Mouse (Mus musculus): ENCODE data around the gene Maff. TPM values are rescaled to one million over a fixed set of nuclear protein-coding genes. Genes with fewer than 3 reads are reported as not detected.

Maff gene
- polyA plus RNA-seq, 1 experiment: 0.55 TPM

GRCm38 (mm10) chr15:79357036-79357911, 10.9 kb downstream of the Maff start:
- peak overlapping the region; percentile 23 for H3K4me3 ChIP-seq (replicated peaks)
- peaks cover 31% of the 10 kb centered on the region for H3K27me3 ChIP-seq (ENCODE audit: control insufficient read depth)
- H3K36me3 ChIP-seq (ENCODE audit: control insufficient read depth): peaks cover 2% of the 10 kb centered on the region; the same call in 1 of the 2 replicates
- H3K9me3 ChIP-seq (ENCODE audit: control insufficient read depth, low read length): no peaks in the 10 kb centered on the region
- TF ChIP-seq GATA1 (IDR thresholded peaks at IDR 0.05; ENCODE audit: low read length) (no peak), TAL1 (IDR thresholded peaks at IDR 0.05; ENCODE audit: low read length) (no peak)
- peaks cover 7% of the 10 kb centered on the region for H3K4me1 ChIP-seq (ENCODE audit: control insufficient read depth)

GRCm38 (mm10) chr15:79357974-79358690, 11.7 kb downstream of the Maff start:
- peaks cover 6% of the 10 kb centered on the region; the same call in 1 of the 2 replicates for H3K36me3 ChIP-seq (ENCODE audit: control insufficient read depth)
- TF ChIP-seq TAL1 (IDR thresholded peaks at IDR 0.05; ENCODE audit: low read length) (no peak), GATA1 (IDR thresholded peaks at IDR 0.05; ENCODE audit: low read length) (no peak)
- H3K27me3 ChIP-seq (ENCODE audit: control insufficient read depth): peaks cover 31% of the 10 kb centered on the region
- no peak overlapping the region for H3K4me3 ChIP-seq (replicated peaks)
- peaks cover 7% of the 10 kb centered on the region for H3K4me1 ChIP-seq (ENCODE audit: control insufficient read depth)
- no peaks in the 10 kb centered on the region for H3K9me3 ChIP-seq (ENCODE audit: control insufficient read depth, low read length)

GRCm38 (mm10) chr15:79359954-79360353, 13.5 kb downstream of the Maff start:
- H3K4me1 ChIP-seq (ENCODE audit: control insufficient read depth): peaks cover 7% of the 10 kb centered on the region
- H3K36me3 ChIP-seq (ENCODE audit: control insufficient read depth): peaks cover 6% of the 10 kb centered on the region; the same call in 1 of the 2 replicates
- H3K27me3 ChIP-seq (ENCODE audit: control insufficient read depth): peaks cover 31% of the 10 kb centered on the region
- H3K4me3 ChIP-seq (replicated peaks): no peak overlapping the region
- H3K9me3 ChIP-seq (ENCODE audit: control insufficient read depth, low read length): no peaks in the 10 kb centered on the region
- TF ChIP-seq TAL1 (IDR thresholded peaks at IDR 0.05; ENCODE audit: low read length) (no peak), GATA1 (IDR thresholded peaks at IDR 0.05; ENCODE audit: low read length) (no peak)

- peaks cover 7% of the 10 kb centered on the region for H3K4me1 ChIP-seq (ENCODE audit: control insufficient read depth)
- no peak overlapping the region for H3K4me3 ChIP-seq (replicated peaks)
- H3K36me3 ChIP-seq (ENCODE audit: control insufficient read depth): peaks cover 8% of the 10 kb centered on the region; the same call in 1 of the 2 replicates
- no peaks in the 10 kb centered on the region for H3K9me3 ChIP-seq (ENCODE audit: control insufficient read depth, low read length)
- peaks cover 31% of the 10 kb centered on the region for H3K27me3 ChIP-seq (ENCODE audit: control insufficient read depth)
- no peak for TF ChIP-seq TAL1 (IDR thresholded peaks at IDR 0.05; ENCODE audit: low read length)
- no peak for TF ChIP-seq GATA1 (IDR thresholded peaks at IDR 0.05; ENCODE audit: low read length)
These were observed 13.9 kb downstream of the Maff start for GRCm38 (mm10) chr15:79360371-79360770.

- TF ChIP-seq TAL1 (IDR thresholded peaks at IDR 0.05; ENCODE audit: low read length) (no peak), GATA1 (IDR thresholded peaks at IDR 0.05; ENCODE audit: low read length) (no peak)
- peaks cover 26% of the 10 kb centered on the region for H3K27me3 ChIP-seq (ENCODE audit: control insufficient read depth)
- H3K4me1 ChIP-seq (ENCODE audit: control insufficient read depth): peaks cover 7% of the 10 kb centered on the region
- H3K9me3 ChIP-seq (ENCODE audit: control insufficient read depth, low read length): no peaks in the 10 kb centered on the region
- no peak overlapping the region for H3K4me3 ChIP-seq (replicated peaks)
- peaks cover 13% of the 10 kb centered on the region; the same call in 1 of the 2 replicates for H3K36me3 ChIP-seq (ENCODE audit: control insufficient read depth)
These were observed 14.6 kb downstream of the Maff start for GRCm38 (mm10) chr15:79361023-79361422.

- TF ChIP-seq TAL1 (IDR thresholded peaks at IDR 0.05; ENCODE audit: low read length): no peak
- TF ChIP-seq GATA1 (IDR thresholded peaks at IDR 0.05; ENCODE audit: low read length): no peak
- peaks cover 13% of the 10 kb centered on the region; the same call in 1 of the 2 replicates for H3K36me3 ChIP-seq (ENCODE audit: control insufficient read depth)
- H3K27me3 ChIP-seq (ENCODE audit: control insufficient read depth): no peaks in the 10 kb centered on the region
- H3K4me1 ChIP-seq (ENCODE audit: control insufficient read depth): peaks cover 2% of the 10 kb centered on the region; the same call in 1 of the 2 replicates
- no peak overlapping the region for H3K4me3 ChIP-seq (replicated peaks)
- H3K9me3 ChIP-seq (ENCODE audit: control insufficient read depth, low read length): no peaks in the 10 kb centered on the region
These were observed 17.7 kb downstream of the Maff start for GRCm38 (mm10) chr15:79364120-79364519.

GRCm38 (mm10) chr15:79365068-79365467, 18.6 kb downstream of the Maff start:
- TF ChIP-seq GATA1 (IDR thresholded peaks at IDR 0.05; ENCODE audit: low read length) (no peak), TAL1 (IDR thresholded peaks at IDR 0.05; ENCODE audit: low read length) (no peak)
- H3K9me3 ChIP-seq (ENCODE audit: control insufficient read depth, low read length): no peaks in the 10 kb centered on the region
- no peaks in the 10 kb centered on the region for H3K27me3 ChIP-seq (ENCODE audit: control insufficient read depth)
- peaks cover 13% of the 10 kb centered on the region; the same call in 1 of the 2 replicates for H3K36me3 ChIP-seq (ENCODE audit: control insufficient read depth)
- H3K4me3 ChIP-seq (replicated peaks): no peak overlapping the region
- H3K4me1 ChIP-seq (ENCODE audit: control insufficient read depth): peaks cover 2% of the 10 kb centered on the region; the same call in 1 of the 2 replicates

GRCm38 (mm10) chr15:79366402-79366801, 20.0 kb downstream of the Maff start:
- TF ChIP-seq GATA1 (IDR thresholded peaks at IDR 0.05; ENCODE audit: low read length) (no peak), TAL1 (IDR thresholded peaks at IDR 0.05; ENCODE audit: low read length) (no peak)
- H3K4me3 ChIP-seq (replicated peaks): no peak overlapping the region
- H3K27me3 ChIP-seq (ENCODE audit: control insufficient read depth): no peaks in the 10 kb centered on the region
- H3K36me3 ChIP-seq (ENCODE audit: control insufficient read depth): peaks cover 13% of the 10 kb centered on the region; the same call in 1 of the 2 replicates
- peaks cover 2% of the 10 kb centered on the region; the same call in 1 of the 2 replicates for H3K4me1 ChIP-seq (ENCODE audit: control insufficient read depth)
- no peaks in the 10 kb centered on the region for H3K9me3 ChIP-seq (ENCODE audit: control insufficient read depth, low read length)
